Mouse (Mus musculus): Measurements from ENCODE around the gene Hmgb1. TPM values are rescaled to one million over a fixed set of nuclear protein-coding genes. Genes with fewer than 3 reads are reported as not detected.

Hmgb1 gene
- polyA plus RNA-seq, 1 experiment: 107 TPM

- no peaks in the 10 kb centered on the region for H3K36me3 ChIP-seq (ENCODE audit: control insufficient read depth, insufficient read depth, low read length)
- DNase-seq: no peak
- H3K4me1 ChIP-seq (replicated peaks; ENCODE audit: control insufficient read depth, insufficient read depth, low read length): peaks cover 37% of the 10 kb centered on the region
- H3K27ac ChIP-seq (ENCODE audit: control insufficient read depth, insufficient read depth, low read length): peak overlapping the region; percentile 93
- TF ChIP-seq CTCF (IDR thresholded peaks at IDR 0.05; ENCODE audit: borderline replicate concordance, control insufficient read depth, extremely low read depth, insufficient read depth, low read length, poor library complexity): no peak
- TF ChIP-seq POLR2A (IDR thresholded peaks at IDR 0.05; ENCODE audit: control insufficient read depth, extremely low read depth, insufficient read depth, low read length, poor library complexity): no peak
- H3K27me3 ChIP-seq (ENCODE audit: control insufficient read depth, insufficient read depth, low read length): no peaks in the 10 kb centered on the region
- peak overlapping the region; percentile 83 for H3K4me3 ChIP-seq (ENCODE audit: control insufficient read depth, insufficient read depth, low read length)
- WGBS: 75% methylated on average over 7 of the region's 7 CpGs
Measured at GRCm38 (mm10) chr5:149013817-149014508, 170.3 kb downstream of the Hmgb1 start.

GRCm38 (mm10) chr5:149009111-149009510 lies 175.2 kb downstream of the Hmgb1 start:
- Histone ChIP-seq H3K27me3 (ENCODE audit: control insufficient read depth, insufficient read depth, low read length) (no peaks in the 10 kb centered on the region), H3K27ac (ENCODE audit: control insufficient read depth, insufficient read depth, low read length) (no peak overlapping the region), H3K4me1 (replicated peaks; ENCODE audit: control insufficient read depth, insufficient read depth, low read length) (peaks cover 41% of the 10 kb centered on the region), H3K4me3 (ENCODE audit: control insufficient read depth, insufficient read depth, low read length) (no peak overlapping the region), H3K36me3 (ENCODE audit: control insufficient read depth, insufficient read depth, low read length) (no peaks in the 10 kb centered on the region)
- 86% methylated on average over 3 of the region's 3 CpGs for WGBS
- TF ChIP-seq CTCF (IDR thresholded peaks at IDR 0.05; ENCODE audit: borderline replicate concordance, control insufficient read depth, extremely low read depth, insufficient read depth, low read length, poor library complexity): no peak
- no peak for TF ChIP-seq POLR2A (IDR thresholded peaks at IDR 0.05; ENCODE audit: control insufficient read depth, extremely low read depth, insufficient read depth, low read length, poor library complexity)
- no peak for DNase-seq

GRCm38 (mm10) chr5:149007295-149007646 lies 177.0 kb downstream of the Hmgb1 start:
- peaks cover 41% of the 10 kb centered on the region for H3K4me1 ChIP-seq (replicated peaks; ENCODE audit: control insufficient read depth, insufficient read depth, low read length)
- no peak overlapping the region for H3K4me3 ChIP-seq (ENCODE audit: control insufficient read depth, insufficient read depth, low read length)
- DNase-seq: no peak
- TF ChIP-seq POLR2A (IDR thresholded peaks at IDR 0.05; ENCODE audit: control insufficient read depth, extremely low read depth, insufficient read depth, low read length, poor library complexity) (no peak), CTCF (IDR thresholded peaks at IDR 0.05; ENCODE audit: borderline replicate concordance, control insufficient read depth, extremely low read depth, insufficient read depth, low read length, poor library complexity) (no peak)
- WGBS: 28% methylated on average over 5 of the region's 5 CpGs
- no peaks in the 10 kb centered on the region for H3K27me3 ChIP-seq (ENCODE audit: control insufficient read depth, insufficient read depth, low read length)
- H3K36me3 ChIP-seq (ENCODE audit: control insufficient read depth, insufficient read depth, low read length): no peaks in the 10 kb centered on the region
- H3K27ac ChIP-seq (ENCODE audit: control insufficient read depth, insufficient read depth, low read length): no peak overlapping the region

GRCm38 (mm10) chr5:149006362-149007294 lies 177.7 kb downstream of the Hmgb1 start:
- H3K4me3 ChIP-seq (ENCODE audit: control insufficient read depth, insufficient read depth, low read length): peak overlapping the region; percentile 26; the same call in 1 of the 2 replicates
- DNase-seq: peak; percentile 96
- no peaks in the 10 kb centered on the region for H3K36me3 ChIP-seq (ENCODE audit: control insufficient read depth, insufficient read depth, low read length)
- TF ChIP-seq POLR2A (IDR thresholded peaks at IDR 0.05; ENCODE audit: control insufficient read depth, extremely low read depth, insufficient read depth, low read length, poor library complexity) (peak; percentile 59; the same call in 1 of the 2 replicates), CTCF (IDR thresholded peaks at IDR 0.05; ENCODE audit: borderline replicate concordance, control insufficient read depth, extremely low read depth, insufficient read depth, low read length, poor library complexity) (peak; percentile 98)
- WGBS: 3% methylated on average over 26 of the region's 26 CpGs
- H3K27me3 ChIP-seq (ENCODE audit: control insufficient read depth, insufficient read depth, low read length): no peaks in the 10 kb centered on the region
- H3K4me1 ChIP-seq (replicated peaks; ENCODE audit: control insufficient read depth, insufficient read depth, low read length): peaks cover 41% of the 10 kb centered on the region
- H3K27ac ChIP-seq (ENCODE audit: control insufficient read depth, insufficient read depth, low read length): peak overlapping the region; percentile 69

GRCm38 (mm10) chr5:149005701-149006361 lies 178.5 kb downstream of the Hmgb1 start:
- H3K27me3 ChIP-seq (ENCODE audit: control insufficient read depth, insufficient read depth, low read length): no peaks in the 10 kb centered on the region
- 18% methylated on average over 9 of the region's 9 CpGs for WGBS
- H3K4me1 ChIP-seq (replicated peaks; ENCODE audit: control insufficient read depth, insufficient read depth, low read length): peaks cover 41% of the 10 kb centered on the region
- peak overlapping the region; percentile 69 for H3K27ac ChIP-seq (ENCODE audit: control insufficient read depth, insufficient read depth, low read length)
- TF ChIP-seq CTCF (IDR thresholded peaks at IDR 0.05; ENCODE audit: borderline replicate concordance, control insufficient read depth, extremely low read depth, insufficient read depth, low read length, poor library complexity): no peak
- no peak for DNase-seq
- H3K36me3 ChIP-seq (ENCODE audit: control insufficient read depth, insufficient read depth, low read length): no peaks in the 10 kb centered on the region
- H3K4me3 ChIP-seq (ENCODE audit: control insufficient read depth, insufficient read depth, low read length): no peak overlapping the region

GRCm38 (mm10) chr5:149005083-149005482 lies 179.2 kb downstream of the Hmgb1 start:
- Histone ChIP-seq H3K4me3 (ENCODE audit: control insufficient read depth, insufficient read depth, low read length) (no peak overlapping the region), H3K36me3 (ENCODE audit: control insufficient read depth, insufficient read depth, low read length) (no peaks in the 10 kb centered on the region), H3K4me1 (replicated peaks; ENCODE audit: control insufficient read depth, insufficient read depth, low read length) (peaks cover 43% of the 10 kb centered on the region), H3K27me3 (ENCODE audit: control insufficient read depth, insufficient read depth, low read length) (no peaks in the 10 kb centered on the region), H3K27ac (ENCODE audit: control insufficient read depth, insufficient read depth, low read length) (peak overlapping the region; percentile 69)
- 10% methylated on average over 9 of the region's 9 CpGs for WGBS
- TF ChIP-seq CTCF (IDR thresholded peaks at IDR 0.05; ENCODE audit: borderline replicate concordance, control insufficient read depth, extremely low read depth, insufficient read depth, low read length, poor library complexity) (no peak), POLR2A (IDR thresholded peaks at IDR 0.05; ENCODE audit: control insufficient read depth, extremely low read depth, insufficient read depth, low read length, poor library complexity) (no peak)
- peak; percentile 44 for DNase-seq

Data from thymus, adult 2 months (tissue).